Mouse (Mus musculus) neutrophil, adult 5-6 weeks (primary cell): ENCODE data around the gene Zfp365. TPM values are rescaled to one million over a fixed set of nuclear protein-coding genes. Genes with fewer than 3 reads are reported as not detected.

Source experiments
- ATAC-seq: fragments of 151-379, 151-347 bp; 2 replicates; pipeline ENCODE4 v1.8.0; 2017; ENCODE audit warnings: mild to moderate bottlenecking, moderate TSS enrichment; ENCODE audit not compliant: insufficient number of reproducible peaks, poor library complexity, low FRiP score, severe bottlenecking; ENCODE audit errors: extremely low read depth
- total RNA-seq: library from RNA; stranded (forward); fragments of 200-1000 nt; gene quantifications from 2 replicates; pipeline ENCODE4 v1.2.3, GENCODE M21; 2017

Gene Zfp365
- total RNA-seq, 1 experiment from 2014 or later = 0.47 TPM

GRCm38 (mm10) chr10:67907931-67908330 is 4.5 kb downstream of the Zfp365 start:
- no peak for ATAC-seq

DNA sequence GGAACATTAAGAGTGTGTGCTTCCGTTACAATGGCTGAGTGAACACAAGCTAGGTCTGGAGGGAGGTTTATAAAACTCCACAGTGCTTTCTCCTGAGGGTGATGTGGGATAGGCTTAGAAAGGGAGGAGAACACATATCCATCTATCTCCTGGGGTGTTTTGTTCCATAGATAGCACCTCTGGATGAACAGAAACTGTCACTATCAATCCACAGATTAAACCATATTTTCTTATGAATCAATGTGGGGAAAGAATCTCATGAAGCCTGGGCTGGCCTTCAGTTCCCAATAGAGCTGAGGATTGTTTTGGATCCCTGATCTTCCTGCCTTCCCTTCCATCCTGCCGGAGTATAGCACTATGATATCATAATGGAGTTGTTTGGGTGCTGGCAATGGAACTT is 5.5 kb downstream of the Zfp365 start:
- no peak for ATAC-seq

- no peak for ATAC-seq
These were observed 6.4 kb downstream of the Zfp365 start for GRCm38 (mm10) chr10:67906063-67906462.

GRCm38 (mm10) chr10:67903387-67903786 is 9.1 kb downstream of the Zfp365 start:
- no peak for ATAC-seq

GRCm38 (mm10) chr10:67901179-67901578 is 11.3 kb downstream of the Zfp365 start:
- ATAC-seq = no peak

GRCm38 (mm10) chr10:67898949-67899675 is 13.3 kb downstream of the Zfp365 start:
- ATAC-seq = no peak

DNA sequence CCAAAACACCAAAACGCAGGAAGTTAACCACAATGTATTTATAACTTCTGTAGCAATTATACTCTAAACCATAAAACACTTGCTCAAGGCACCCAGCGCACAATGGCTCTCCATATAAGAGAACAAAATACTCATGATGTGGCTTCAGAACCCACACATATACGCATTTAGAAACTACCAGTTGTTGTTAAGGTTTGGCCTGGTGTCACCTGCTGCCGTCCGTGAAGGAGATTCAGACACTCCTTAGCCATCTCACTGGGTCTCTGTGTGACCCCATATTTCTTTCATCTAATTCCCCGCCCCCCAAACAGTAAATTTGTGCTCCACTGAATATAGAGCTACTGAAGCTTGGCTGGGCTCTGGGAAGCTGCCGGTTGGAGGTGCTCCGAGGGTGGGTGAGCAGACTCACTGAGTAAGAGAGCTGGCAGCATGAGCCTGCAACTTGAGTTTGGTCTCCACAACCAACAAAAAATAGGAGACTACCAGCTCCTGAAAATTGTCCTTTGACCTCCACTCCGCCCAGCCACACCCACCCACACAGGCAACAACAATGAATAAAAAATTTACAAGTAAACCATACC is 14.0 kb downstream of the Zfp365 start:
- no peak for ATAC-seq

GRCm38 (mm10) chr10:67897281-67897680 is 15.2 kb downstream of the Zfp365 start:
- ATAC-seq = no peak

DNA sequence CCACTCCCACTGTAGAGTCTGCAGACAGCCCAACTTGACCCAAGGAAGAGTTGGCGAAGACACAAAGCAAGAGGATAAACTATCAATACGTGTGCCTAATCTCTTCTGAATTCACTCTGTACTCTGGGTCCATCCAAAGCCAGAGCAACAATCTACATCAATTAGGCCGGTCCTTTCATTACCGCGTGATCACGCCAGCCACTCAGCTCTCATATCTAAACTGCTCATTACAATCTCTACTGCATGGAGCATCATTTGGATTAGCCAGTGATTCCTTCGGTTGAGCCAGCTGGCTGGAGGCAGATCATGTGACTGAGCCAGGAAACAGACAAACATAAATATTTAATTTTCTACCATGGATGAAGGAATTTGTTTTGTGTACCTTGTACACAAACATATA is 17.8 kb downstream of the Zfp365 start:
- no peak for ATAC-seq

DNA sequence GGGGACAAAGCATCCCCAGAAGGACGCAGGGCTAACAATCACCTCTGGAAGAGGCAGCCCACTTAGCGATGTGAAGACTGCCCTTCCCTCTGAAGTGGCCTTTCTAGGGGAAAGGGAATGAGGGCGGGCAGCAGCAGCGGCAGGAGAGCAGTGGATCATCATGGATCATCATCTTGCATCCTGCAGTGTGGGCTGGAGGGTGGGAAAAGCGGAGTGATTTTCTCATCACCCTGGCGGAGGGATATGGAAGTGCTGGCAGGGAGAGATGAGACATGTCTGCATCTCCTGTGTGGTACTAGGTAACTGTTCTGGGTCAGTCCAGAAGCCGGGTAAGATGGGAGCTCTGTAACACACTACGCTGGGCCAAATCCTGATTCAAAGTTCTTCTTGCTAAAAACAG is 18.4 kb downstream of the Zfp365 start:
- ATAC-seq = no peak

GRCm38 (mm10) chr10:67893226-67893625 is 19.2 kb downstream of the Zfp365 start:
- no peak for ATAC-seq

DNA sequence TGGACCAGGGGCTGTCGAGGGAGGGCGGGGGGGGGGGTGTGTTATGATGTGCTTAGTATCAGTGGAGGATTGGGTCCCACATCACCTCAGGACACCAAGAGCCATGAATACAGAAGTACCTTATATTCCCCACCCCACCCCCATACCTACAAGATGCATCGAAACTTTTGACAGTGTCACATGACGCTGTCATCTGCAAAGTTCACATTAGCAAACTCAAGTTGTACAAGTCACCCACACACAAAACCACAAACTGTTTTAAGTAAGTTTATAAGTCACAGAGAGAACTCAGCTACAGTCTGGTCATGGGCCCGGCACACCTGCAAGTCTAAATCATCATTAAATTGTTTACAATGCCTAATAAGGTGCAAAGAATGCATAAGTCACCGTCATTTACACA is 21.3 kb downstream of the Zfp365 start:
- no peak for ATAC-seq

- no peak for ATAC-seq
These were observed 24.5 kb downstream of the Zfp365 start for GRCm38 (mm10) chr10:67887971-67888370.

- ATAC-seq = no peak
These were observed 31.8 kb downstream of the Zfp365 start for GRCm38 (mm10) chr10:67880692-67881091.

DNA sequence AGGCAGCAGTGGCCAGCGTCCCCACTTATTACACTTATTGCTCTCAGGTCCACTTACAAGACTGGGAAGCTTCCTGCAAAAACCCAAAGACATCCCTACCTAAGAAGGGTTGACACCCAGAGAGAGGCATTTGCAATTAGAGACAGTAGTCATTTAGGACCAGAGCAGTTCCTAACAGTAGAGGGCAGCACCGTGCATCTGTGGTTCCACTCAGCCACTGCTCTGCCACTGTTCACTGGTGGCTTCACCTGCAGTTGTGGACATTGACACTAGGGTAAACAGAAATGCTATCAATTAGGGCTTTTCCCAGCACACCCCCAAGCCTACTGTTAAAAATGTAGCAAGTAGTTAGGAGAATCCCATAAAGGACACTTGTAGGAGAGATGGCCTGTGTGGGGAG is 40.7 kb downstream of the Zfp365 start:
- ATAC-seq = peak; percentile 72; the same call in 1 of the 2 replicates

GRCm38 (mm10) chr10:67868234-67868633 is 44.2 kb downstream of the Zfp365 start:
- ATAC-seq = no peak

DNA sequence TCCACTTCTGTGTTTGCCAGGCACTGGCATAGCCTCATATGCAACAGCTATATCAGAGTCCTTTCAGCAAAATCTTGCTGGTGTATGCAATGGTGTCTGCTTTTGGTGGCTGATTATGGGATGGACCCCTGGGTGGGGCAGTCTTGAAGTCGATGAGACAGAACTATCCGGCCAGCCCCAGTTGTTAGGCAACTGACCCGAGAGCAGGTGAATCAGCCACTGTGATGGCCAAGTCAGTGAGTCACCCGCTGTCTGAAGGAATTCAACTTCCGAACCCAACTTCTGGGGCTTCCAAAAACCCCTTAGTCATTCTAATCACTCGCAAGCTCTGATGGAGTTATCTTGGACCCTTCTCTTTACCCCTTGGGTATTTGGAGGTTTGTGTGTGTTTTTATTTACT is 46.6 kb downstream of the Zfp365 start:
- ATAC-seq = no peak

GRCm38 (mm10) chr10:67865063-67865462 is 47.4 kb downstream of the Zfp365 start:
- ATAC-seq = no peak

- peak; percentile 18; the same call in 1 of the 2 replicates for ATAC-seq
These were observed 50.1 kb downstream of the Zfp365 start for GRCm38 (mm10) chr10:67862331-67862730.

DNA sequence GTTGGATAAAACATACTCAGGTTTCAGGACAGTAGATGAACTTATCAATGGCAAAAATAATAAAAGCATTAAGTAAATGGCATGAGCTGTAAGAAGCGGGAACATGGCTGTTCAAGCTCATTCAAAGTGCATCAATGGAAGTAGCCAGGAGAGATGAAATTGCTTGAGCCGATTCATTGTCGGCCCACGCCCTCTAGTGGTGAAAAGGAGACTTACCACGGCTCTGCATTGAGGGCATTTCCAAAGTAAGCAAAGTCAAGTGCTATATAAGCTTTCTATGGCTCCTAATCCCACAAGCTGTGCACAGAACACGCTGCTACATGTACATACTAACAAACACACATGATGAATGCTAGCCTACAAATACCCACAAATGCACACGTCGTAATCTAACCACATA is 53.6 kb downstream of the Zfp365 start:
- ATAC-seq = peak; percentile 70; the same call in 1 of the 2 replicates

DNA sequence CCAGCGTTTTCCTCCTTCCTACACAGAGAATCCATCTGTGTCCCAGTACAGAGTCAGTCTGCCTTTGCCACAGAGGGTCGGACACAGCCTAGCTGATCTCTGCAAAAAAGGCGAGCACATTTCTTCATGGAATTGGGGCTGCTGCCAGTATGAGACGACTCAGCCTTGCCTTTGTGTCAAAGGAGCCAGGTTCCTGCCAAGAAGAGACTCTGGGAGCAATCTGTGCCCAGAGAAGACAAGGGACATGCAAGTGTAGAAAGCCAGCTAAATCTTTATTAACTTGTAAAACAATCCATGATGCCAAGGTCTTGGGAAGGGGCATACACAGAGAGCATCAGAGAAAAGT is 54.9 kb downstream of the Zfp365 start:
- ATAC-seq = no peak
